Mouse (Mus musculus) T-helper 17 cell (primary cell): ENCODE data around the gene Hdgfl2.

Experiments used
- in situ Hi-C, 2 experiments: fragments of 300-600 bp; cut with MboI, MseI; formaldehyde crosslinking; loops; 1 replicate in 1 of 2; 2 replicates in 1 of 2; pipeline ENCODE4 v1.15.1; 2025; ENCODE audit warnings: high pct_unique_total_duplicates in 2 of 2

Hdgfl2 gene

GRCm38 (mm10) chr17:56148790-56149618 lies 69.6 kb downstream of the Hdgfl2 start:
- in situ Hi-C loops: no loop called here

- in situ Hi-C loops: no loop called here
These were observed 70.5 kb downstream of the Hdgfl2 start for GRCm38 (mm10) chr17:56149897-56150296.
